Mouse (Mus musculus): ENCODE data around the gene H2-T22.
"Not testable (repeated sequence)": the region's sequence is repeated elsewhere in the genome, so short reads cannot be mapped to it uniquely, and the experiment has no call there.

DNA sequence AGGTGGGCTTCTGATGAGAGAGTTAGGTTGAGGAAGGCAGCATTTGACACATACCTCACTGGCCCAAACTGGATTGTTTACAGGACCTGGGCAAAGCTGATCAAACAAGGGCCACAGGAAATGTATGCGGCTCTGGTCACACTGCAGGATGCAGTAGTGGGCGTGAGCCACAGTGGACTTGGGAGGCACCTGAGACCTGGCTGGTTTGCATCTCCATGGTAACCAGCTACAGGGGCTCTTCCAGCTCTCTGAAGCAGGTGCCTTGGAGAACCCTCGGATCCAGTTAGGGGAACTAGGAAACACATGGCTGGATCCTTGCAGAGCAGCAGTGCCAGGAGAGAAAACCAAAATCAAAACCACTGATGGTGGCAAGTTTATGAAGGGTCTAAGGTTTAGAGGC lies 8.0 kb downstream of the H2-T22 start:
- TF ChIP-seq CTCF (conservative IDR thresholded peaks at IDR 0.05 in 1 of 2, IDR thresholded peaks at IDR 0.05 in 1 of 2; ENCODE audit: low read depth in 2 of 2, low read length in 2 of 2); IRF4 (IDR thresholded peaks at IDR 0.05; ENCODE audit: low read depth, low read length); RCOR1 (conservative IDR thresholded peaks at IDR 0.05; ENCODE audit: low read depth, low read length); POLR2A (IDR thresholded peaks at IDR 0.05; ENCODE audit: low read depth, low read length); UBTF (IDR thresholded peaks at IDR 0.05; ENCODE audit: low read depth, low read length); HCFC1 (IDR thresholded peaks at IDR 0.05; ENCODE audit: low read depth, low read length); JUN (IDR thresholded peaks at IDR 0.05; ENCODE audit: insufficient read depth, low read depth, low read length); MAFK (IDR thresholded peaks at IDR 0.05; ENCODE audit: insufficient replicate concordance, low read length); POLR2AphosphoS2 (IDR thresholded peaks at IDR 0.05; ENCODE audit: low read depth, low read length); E2F4 (IDR thresholded peaks at IDR 0.05; ENCODE audit: insufficient replicate concordance, low read depth, low read length); GABPA (IDR thresholded peaks at IDR 0.05; ENCODE audit: insufficient replicate concordance, low read depth, low read length): not testable (repeated sequence)

Measured in CH12.LX (cell line).